Mouse (Mus musculus) megakaryocyte-erythroid progenitor cell, adult 5-6 weeks (primary cell): ENCODE measurements around the gene Ints5. TPM values are rescaled to one million over a fixed set of nuclear protein-coding genes. Genes with fewer than 3 reads are reported as not detected.
"Not testable (repeated sequence)": the region's sequence is repeated elsewhere in the genome, so short reads cannot be mapped to it uniquely, and the experiment has no call there.

ENCODE experiments used
- ATAC-seq: replicated peaks from 2 replicates; pipeline ENCODE4 v1.8.0; 2016; ENCODE audit warnings: mild to moderate bottlenecking, inconsistent platforms; ENCODE audit not compliant: severe bottlenecking, poor library complexity, low FRiP score, low TSS enrichment
- total RNA-seq, 2 experiments: library from RNA; stranded (forward) in 1 of 2; stranded (reverse) in 1 of 2; fragments of 200-1000, 215-1000 nt in 1 of 2; fragments of >200 nt in 1 of 2; fragmentation: Nextera tagmentation in 1 of 2; gene quantifications; 2 replicates each; pipeline ENCODE4 v1.2.3; 2014 to 2017

The Ints5 gene
- total RNA-seq (2014; fragmentation: Nextera tagmentation) (31.4 and 37.7 TPM in 2 replicates), total RNA-seq (2017) (16.6 and 17.1 TPM in 2 replicates)

GRCm38 (mm10) chr19:8892829-8893766 is at the start of gene Ints5:
Gene Ints5 (plus strand): TSS chr19:8893005.
- ATAC-seq: peak; percentile 36

- peak; percentile 42; the same call in 1 of the 2 replicates for ATAC-seq
Measured at GRCm38 (mm10) chr19:8844371-8845129, 48.3 kb upstream of the Ints5 start.

DNA sequence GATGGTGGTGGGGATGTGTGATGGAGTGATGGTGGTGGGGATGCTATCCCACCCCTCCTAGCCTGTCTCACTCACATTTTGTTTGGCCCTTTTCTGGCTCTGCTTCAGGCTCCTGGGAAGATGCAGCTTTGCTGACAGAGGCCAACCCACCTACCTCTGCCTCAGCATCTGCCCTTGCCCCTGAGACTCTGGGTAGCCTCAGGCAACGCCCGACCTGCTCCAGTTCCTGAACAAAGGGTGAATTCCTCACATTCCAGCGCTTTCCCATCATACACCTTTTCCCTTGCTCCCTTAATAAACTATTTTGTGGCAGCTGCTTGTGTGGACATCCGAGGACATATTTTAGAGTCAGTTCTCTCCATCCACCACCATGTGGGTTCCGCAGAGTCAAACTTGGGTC is 44.4 kb upstream of the Ints5 start:
- ATAC-seq: no peak

GRCm38 (mm10) chr19:8850402-8850901 is 42.4 kb upstream of the Ints5 start, which contains the start of gene Lrrn4cl:
Gene Lrrn4cl (plus strand): TSS chr19:8850768.
- peak; percentile 36; the same call in 1 of the 2 replicates for ATAC-seq

- no peak for ATAC-seq
Measured at GRCm38 (mm10) chr19:8851639-8852038, 41.2 kb upstream of the Ints5 start.

DNA sequence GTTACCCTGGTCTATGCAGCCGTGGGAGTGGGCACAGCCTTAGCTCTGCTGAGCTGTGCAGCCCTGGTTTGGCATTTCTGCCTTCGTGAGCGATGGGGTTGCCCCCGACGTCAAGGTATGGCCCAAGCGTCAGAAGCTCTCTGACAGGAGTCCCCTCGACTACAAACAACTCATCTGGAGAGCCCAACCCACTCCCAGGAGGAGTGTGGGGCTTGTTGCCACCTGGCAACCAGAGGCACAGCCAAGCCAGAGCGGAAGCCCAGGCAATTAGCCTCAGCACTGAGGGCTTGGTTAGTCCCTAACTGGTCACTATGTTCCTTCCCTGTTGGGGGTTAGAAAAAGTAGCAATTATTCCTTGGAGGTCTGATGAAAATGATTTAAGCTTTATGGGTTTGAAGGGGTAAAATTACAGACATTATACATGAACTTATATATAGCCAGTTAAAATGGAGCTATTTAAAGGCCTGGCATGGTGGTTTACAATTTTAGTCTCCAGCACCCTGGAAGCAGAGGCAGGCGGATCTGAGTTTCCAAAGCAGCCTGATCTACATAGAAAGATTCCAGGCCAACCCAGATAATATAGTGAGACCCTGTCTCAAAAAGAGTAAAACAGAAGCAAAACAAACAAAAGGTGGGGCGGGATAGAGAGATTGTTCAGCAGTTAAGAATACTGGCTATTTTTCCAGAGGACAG is 40.4 kb upstream of the Ints5 start:
- no peak for ATAC-seq

DNA sequence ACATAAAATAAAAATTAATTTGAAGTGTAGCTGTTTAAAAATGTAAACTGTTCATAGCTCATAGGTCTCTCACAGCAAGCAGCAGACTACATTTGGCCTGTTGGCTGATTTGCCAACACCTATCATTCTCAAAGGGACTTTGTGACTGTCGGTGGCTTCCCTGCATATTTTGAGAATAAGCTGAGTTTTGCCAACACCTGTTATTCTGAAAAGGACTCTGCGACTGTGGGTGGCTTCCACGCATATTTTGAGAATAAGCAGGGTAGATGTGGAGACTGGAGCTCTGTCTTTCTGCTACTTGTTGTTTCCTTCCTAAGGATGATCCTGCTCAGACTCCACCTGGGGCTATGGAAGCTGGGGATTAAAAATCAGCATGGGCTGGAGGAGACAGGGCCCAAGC is 39.7 kb upstream of the Ints5 start:
- ATAC-seq: no peak

- 0 out of 2 replicates have a peak, but pooled peaks have one; percentile 52 for ATAC-seq
Measured at GRCm38 (mm10) chr19:8857689-8858088, 35.1 kb upstream of the Ints5 start.

GRCm38 (mm10) chr19:8859018-8859417 is 33.8 kb upstream of the Ints5 start:
- no peak for ATAC-seq

DNA sequence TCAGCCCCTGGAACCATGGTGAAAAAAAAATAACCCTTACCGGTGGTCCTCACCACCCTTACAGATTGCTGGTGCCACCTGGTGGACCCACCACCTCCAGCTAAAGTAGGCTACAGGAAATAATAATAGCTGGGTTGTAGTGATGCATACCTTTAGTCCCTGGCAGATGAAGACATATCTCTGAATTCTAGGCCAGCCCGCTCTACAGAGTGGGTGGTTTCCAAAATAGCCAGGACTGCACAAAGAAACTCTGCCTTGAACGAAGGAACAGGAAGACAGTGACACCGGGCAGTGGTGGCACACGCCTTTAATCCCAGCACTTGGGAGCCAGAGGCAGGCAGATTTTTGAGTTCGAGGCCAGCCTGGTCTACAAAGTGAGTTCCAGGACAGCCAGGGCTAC is 28.5 kb upstream of the Ints5 start:
- ATAC-seq: no peak

DNA sequence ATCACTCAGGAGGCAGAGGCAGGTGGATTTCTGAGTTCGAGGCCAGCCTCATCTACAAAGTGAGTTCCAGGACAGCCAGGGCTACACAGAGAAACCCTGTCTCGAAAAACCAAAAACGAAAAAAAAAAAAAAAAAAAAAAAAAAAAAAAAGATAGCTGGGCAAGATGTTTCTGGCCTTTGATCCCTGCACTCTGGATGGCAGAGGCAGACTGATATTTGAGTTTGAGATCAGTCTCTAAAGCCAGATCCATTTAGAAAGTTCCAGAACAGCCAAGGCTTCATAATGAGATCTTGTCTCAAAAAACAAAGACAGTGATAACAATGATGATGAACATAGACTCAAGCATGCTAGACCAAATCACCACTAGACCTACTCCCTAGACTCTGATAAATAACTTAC is 22.4 kb upstream of the Ints5 start:
- ATAC-seq: not testable (repeated sequence)

GRCm38 (mm10) chr19:8870838-8871237 is 22.0 kb upstream of the Ints5 start:
- ATAC-seq: no peak

DNA sequence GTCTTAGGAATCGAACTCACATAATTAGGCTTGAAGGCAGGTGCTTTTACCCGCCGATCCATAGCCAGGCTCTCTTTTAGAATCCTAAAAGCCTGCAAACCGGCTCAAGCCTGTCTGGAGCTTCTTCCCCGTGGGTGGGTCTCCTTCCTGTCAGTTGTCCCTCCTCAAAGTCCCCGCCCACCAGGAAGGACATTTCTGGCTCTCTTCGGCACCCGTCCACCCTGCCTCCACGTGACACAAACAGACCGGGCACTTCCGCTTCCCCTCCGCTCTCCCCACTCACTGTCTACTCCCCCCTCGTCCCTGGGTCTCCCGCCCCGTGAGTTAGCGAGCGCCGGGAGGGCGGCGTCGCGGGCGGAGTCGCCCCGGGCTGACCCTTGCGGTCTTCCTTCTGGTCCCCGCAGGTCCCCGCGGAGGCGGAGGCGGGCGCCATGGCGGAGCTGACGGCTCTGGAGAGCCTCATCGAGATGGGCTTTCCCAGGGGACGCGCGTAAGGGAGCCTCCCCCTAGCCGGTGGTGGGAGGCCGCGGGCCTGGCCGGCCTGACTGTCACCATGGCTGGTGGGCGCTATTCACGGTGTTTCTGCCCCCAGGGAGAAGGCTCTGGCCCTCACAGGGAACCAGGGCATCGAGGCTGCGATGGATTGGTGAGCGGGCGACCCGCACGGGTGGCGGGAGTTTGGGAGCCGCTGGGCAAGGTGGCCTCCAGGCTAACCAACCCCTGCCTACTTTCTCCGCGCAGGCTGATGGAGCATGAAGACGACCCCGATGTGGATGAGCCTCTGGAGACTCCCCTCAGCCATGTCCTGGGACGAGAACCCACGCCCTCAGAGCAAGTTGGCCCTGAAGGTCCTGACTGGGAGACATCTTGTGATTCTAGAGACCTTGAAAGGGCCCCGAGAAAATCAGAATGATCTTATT is 21.3 kb upstream of the Ints5 start, which contains the start of gene Ubxn1:
Gene Ubxn1 (plus strand): TSS at position 230 of the 920 bp plus-strand sequence.
- peak; percentile 97 for ATAC-seq

GRCm38 (mm10) chr19:8872266-8872840 is 20.5 kb upstream of the Ints5 start:
- ATAC-seq: no peak

- ATAC-seq: no peak
Measured at GRCm38 (mm10) chr19:8875031-8875430, 17.8 kb upstream of the Ints5 start.

DNA sequence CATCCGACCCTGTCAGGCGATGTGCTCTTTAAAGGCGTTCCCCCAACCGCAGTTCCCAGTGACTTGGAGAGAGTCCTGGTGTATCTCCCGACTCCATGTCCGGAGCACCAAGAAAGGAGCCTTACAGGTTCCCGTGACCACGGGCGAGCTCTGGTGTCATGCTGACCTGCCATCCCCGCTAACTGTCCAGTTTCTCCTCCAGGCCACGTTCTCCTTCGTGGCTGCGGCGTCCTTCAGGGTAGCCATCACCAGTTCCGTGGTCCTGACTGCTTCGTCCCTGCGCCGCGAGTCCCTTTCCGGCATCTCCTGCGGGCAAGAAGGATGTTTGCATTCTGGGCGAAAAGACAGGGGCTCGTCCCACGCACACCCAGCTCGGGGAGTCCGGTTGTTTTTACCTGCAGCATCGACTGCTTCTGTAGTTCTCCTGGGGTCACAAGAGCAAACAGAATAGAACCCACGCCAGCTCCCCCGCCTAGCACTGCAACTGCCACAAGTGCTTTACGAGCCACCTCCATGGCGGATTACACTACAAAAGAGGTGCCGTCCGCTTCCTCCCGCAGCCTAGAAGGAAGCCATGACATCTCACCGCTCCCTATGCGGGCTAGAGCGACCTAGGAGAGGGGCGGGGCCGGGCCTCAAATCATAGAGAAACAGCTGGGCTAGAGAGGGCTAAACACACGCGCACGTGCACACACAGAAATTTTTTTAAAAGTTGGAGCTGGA is 12.3 kb upstream of the Ints5 start, which contains the start of gene Uqcc3:
Gene Uqcc3 (minus strand): TSS at position 613 of the 723 bp plus-strand sequence.
- ATAC-seq: peak; percentile 98

GRCm38 (mm10) chr19:8881034-8881392 is 11.8 kb upstream of the Ints5 start:
- peak; percentile 28; the same call in 1 of the 2 replicates for ATAC-seq
